ENCODE assay signal across 8 mouse cellular contexts in the genomic region with DNA sequence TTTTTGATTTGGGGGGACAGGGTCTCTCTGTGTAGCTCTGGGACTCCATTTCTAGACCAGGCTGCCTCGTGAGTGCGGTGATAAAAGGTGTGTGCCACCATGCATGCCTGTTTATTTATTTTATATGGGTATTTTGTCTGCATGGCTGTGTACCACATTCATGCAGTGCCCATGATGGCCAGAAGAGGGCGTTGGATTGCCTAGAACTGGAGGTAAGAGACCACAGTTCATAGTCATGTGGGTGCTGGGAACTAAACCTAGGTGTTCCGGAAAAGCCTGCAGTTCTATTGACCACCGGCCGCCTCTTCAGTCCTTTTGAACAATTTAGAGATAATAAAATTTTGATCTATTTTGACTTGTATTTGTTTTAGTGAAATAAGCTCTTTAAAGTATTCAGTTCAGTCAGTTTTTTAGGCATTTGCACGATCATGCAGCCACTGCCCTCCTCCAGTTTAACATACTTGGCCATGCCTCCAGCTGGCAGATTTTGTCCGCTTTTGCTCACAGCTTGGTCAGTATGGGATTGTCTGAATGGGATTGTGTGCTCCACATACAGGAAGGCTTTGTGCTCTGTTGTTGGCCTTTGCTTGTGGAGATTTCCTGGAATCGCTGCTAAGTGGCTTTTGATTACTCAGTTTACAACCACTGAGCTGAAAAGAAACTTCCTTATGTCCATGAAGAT.
A peak's percentile ranks its signal among the peaks of the same experiment; 100 is the strongest.
DNase-seq lines count a peak whose midpoint lies in the region; ATAC-seq lines count a peak whose summit lies in the region.

No protein-coding gene starts in this region.

- DNase-seq in embryo, embryonic 10.5 days (ENCODE audit: low spot score): peak; percentile 22
- DNase-seq in embryo, embryonic 11 days: no peak
- peak; percentile 43 for DNase-seq in limb, embryonic 11.5 days (ENCODE audit: low spot score)
- no peak for DNase-seq in limb, embryonic 10.5 days (ENCODE audit: low spot score)
- DNase-seq in R1 (ENCODE audit: low read depth, low spot score): peak; percentile 86
- DNase-seq in lung, postnatal 36 days: peak; percentile 48
- DNase-seq in gastrocnemius, adult 18-20 months (ENCODE audit: low spot score): no peak
- no peak for DNase-seq in adrenal gland, postnatal 4 days (ENCODE audit: low spot score in 2 of 2)

- no peaks in the 10 kb centered on the region for H3K9me3 ChIP-seq in limb, embryonic 11.5 days (ENCODE audit: control insufficient read depth, low read length)
- H3K9me3 ChIP-seq in limb, embryonic 10.5 days (replicated peaks): no peaks in the 10 kb centered on the region

- H3K4me2 ChIP-seq in limb, embryonic 11.5 days (ENCODE audit: low read depth, severe bottlenecking): no peak overlapping the region

- no peak overlapping the region for H3K9ac ChIP-seq in limb, embryonic 11.5 days (ENCODE audit: low read length)

- H3K27me3 ChIP-seq in limb, embryonic 11.5 days (ENCODE audit: control insufficient read depth, insufficient read depth, low read length): no peaks in the 10 kb centered on the region
- no peaks in the 10 kb centered on the region for H3K27me3 ChIP-seq in limb, embryonic 10.5 days (ENCODE audit: low read depth, poor library complexity, severe bottlenecking)

- H3K4me1 ChIP-seq in limb, embryonic 11.5 days (ENCODE audit: control insufficient read depth, insufficient read depth, low read length): no peaks in the 10 kb centered on the region
- H3K4me1 ChIP-seq in limb, embryonic 10.5 days: no peaks in the 10 kb centered on the region

- H3K27ac ChIP-seq in limb, embryonic 11.5 days (replicated peaks; ENCODE audit: low read depth, low read length): no peak overlapping the region
- no peak overlapping the region for H3K27ac ChIP-seq in limb, embryonic 10.5 days

- H3K4me3 ChIP-seq in limb, embryonic 11.5 days (ENCODE audit: low read depth, low read length): no peak overlapping the region
- H3K4me3 ChIP-seq in limb, embryonic 10.5 days: no peak overlapping the region

- no peak for ATAC-seq in limb, embryonic 11.5 days (ENCODE audit: insufficient number of reproducible peaks, low FRiP score, low TSS enrichment, low read depth)

- WGBS in limb, embryonic 11.5 days: 81% methylated on average over 9 of the region's 9 CpGs
- 83% methylated on average over 9 of the region's 9 CpGs for WGBS in limb, embryonic 10.5 days

- H3K36me3 ChIP-seq in limb, embryonic 11.5 days (ENCODE audit: control insufficient read depth, insufficient read depth, low read length): peaks cover 6% of the 10 kb centered on the region; the same call in 1 of the 2 replicates
- peaks cover 88% of the 10 kb centered on the region for H3K36me3 ChIP-seq in limb, embryonic 10.5 days

Comparison
In these comparisons a context has a peak if more than half of its experiments do, and no peak if none do; other contexts are left out.
1. DNase-seq: peak in embryo, embryonic 10.5 days (single experiment), limb, embryonic 11.5 days (single experiment), R1 (single experiment) and lung, postnatal 36 days (single experiment); none in embryo, embryonic 11 days (single experiment), limb, embryonic 10.5 days (single experiment), gastrocnemius, adult 18-20 months (single experiment) and adrenal gland, postnatal 4 days (0 of 2).